Comparison of ENCODE assay signal across 7 mouse cellular contexts in genomic region chr13:58126126-58126525, GRCm38 (mm10). TPM values are rescaled to one million over a fixed set of nuclear protein-coding genes. Genes with fewer than 3 reads are reported as not detected.
DNase-seq lines count a peak whose midpoint lies in the region; ATAC-seq and TF ChIP-seq lines count a peak whose summit lies in the region.

No protein-coding gene starts in this region.

- H3K27ac ChIP-seq in CH12.LX (ENCODE audit: insufficient read depth, low read depth), result no peak overlapping the region
- H3K27ac ChIP-seq in forebrain, embryonic 12.5 days, result no peak overlapping the region
- no peak overlapping the region for H3K27ac ChIP-seq in intestine, embryonic 16.5 days (ENCODE audit: low read length)
- no peak overlapping the region for H3K27ac ChIP-seq in neural tube, embryonic 14.5 days (ENCODE audit: low read depth, low read length)

- dilution Hi-C loops in CH12.LX (cut with MboI; ENCODE audit: extremely low pct_ligation_motif_present, extremely low pct_unique_long_range_greater_than_20kb, low sequenced_read_pairs), result no loop called here

- no peaks in the 10 kb centered on the region for H3K27me3 ChIP-seq in CH12.LX (replicated peaks)
- no peaks in the 10 kb centered on the region for H3K27me3 ChIP-seq in forebrain, embryonic 12.5 days
- H3K27me3 ChIP-seq in intestine, embryonic 16.5 days (replicated peaks; ENCODE audit: control insufficient read depth, insufficient read depth, low read length), result no peaks in the 10 kb centered on the region
- no peaks in the 10 kb centered on the region for H3K27me3 ChIP-seq in neural tube, embryonic 14.5 days (ENCODE audit: control insufficient read depth, insufficient read depth, low read length)

- in situ Hi-C loops in CH12.LX (cut with MboI; ENCODE audit: low pct_ligation_motif_present, low pct_unique_long_range_greater_than_20kb, low sequenced_read_pairs), result no loop called here

- ATAC-seq in forebrain, embryonic 12.5 days (ENCODE audit: low FRiP score), result no peak
- ATAC-seq in intestine, embryonic 16.5 days, result no peak
- no peak for ATAC-seq in neural tube, embryonic 14.5 days (ENCODE audit: low read depth)

- H3K4me2 ChIP-seq in CH12.LX (ENCODE audit: insufficient read depth, low read depth, poor library complexity, severe bottlenecking), result peak overlapping the region; percentile 64; the same call in 1 of the 2 replicates
- H3K4me2 ChIP-seq in forebrain, embryonic 12.5 days, result peak overlapping the region; percentile 75
- H3K4me2 ChIP-seq in intestine, embryonic 16.5 days (ENCODE audit: low read depth, low read length), result peak overlapping the region; percentile 59
- peak overlapping the region; percentile 71 for H3K4me2 ChIP-seq in neural tube, embryonic 14.5 days (ENCODE audit: low read depth, low read length)

- peak overlapping the region; percentile 37 to 91 (median 51) for H3K4me3 ChIP-seq in CH12.LX (replicated peaks in 1 of 3; ENCODE audit: low read depth in 2 of 3, low read length in 2 of 3, poor library complexity in 1 of 3)
- peak overlapping the region; percentile 99 for H3K4me3 ChIP-seq in forebrain, embryonic 12.5 days (replicated peaks)
- H3K4me3 ChIP-seq in intestine, embryonic 16.5 days (ENCODE audit: low read length), result peak overlapping the region; percentile 44
- peak overlapping the region; percentile 96 for H3K4me3 ChIP-seq in neural tube, embryonic 14.5 days (ENCODE audit: low read depth, low read length)

- H3K9ac ChIP-seq in CH12.LX (ENCODE audit: insufficient read depth, low read depth), result peak overlapping the region; percentile 92; the same call in 1 of the 2 replicates
- peak overlapping the region; percentile 33; the same call in 1 of the 2 replicates for H3K9ac ChIP-seq in forebrain, embryonic 12.5 days
- H3K9ac ChIP-seq in intestine, embryonic 16.5 days (ENCODE audit: low read depth, low read length), result peak overlapping the region; percentile 50
- H3K9ac ChIP-seq in neural tube, embryonic 14.5 days (replicated peaks; ENCODE audit: low read depth, low read length), result no peak overlapping the region; the same call in 1 of the 2 replicates

- TF ChIP-seq RAD21 in CH12.LX (IDR thresholded peaks at IDR 0.05; ENCODE audit: low read depth, low read length), result peak; percentile 31

- H3K4me1 ChIP-seq in CH12.LX (ENCODE audit: control insufficient read depth in 1 of 2, insufficient read depth in 2 of 2), result peaks cover 0 to 18% of the 10 kb centered on the region in 2 experiments; a peak in 3 of 4 replicates
- peaks cover 35% of the 10 kb centered on the region for H3K4me1 ChIP-seq in forebrain, embryonic 12.5 days
- peaks cover 18% of the 10 kb centered on the region for H3K4me1 ChIP-seq in intestine, embryonic 16.5 days (ENCODE audit: control insufficient read depth, insufficient read depth, low read length)
- peaks cover 20% of the 10 kb centered on the region for H3K4me1 ChIP-seq in neural tube, embryonic 14.5 days (ENCODE audit: control insufficient read depth, insufficient read depth, low read length)

- H3K79me2 ChIP-seq in CH12.LX (replicated peaks; ENCODE audit: control insufficient read depth, extremely low read depth, insufficient read depth, poor library complexity, severe bottlenecking), result peaks cover 22% of the 10 kb centered on the region

- TF ChIP-seq CTCF in CH12.LX (conservative IDR thresholded peaks at IDR 0.05 in 1 of 2, IDR thresholded peaks at IDR 0.05 in 1 of 2; ENCODE audit: low read depth in 2 of 2, low read length in 2 of 2), result peak; percentile 79 to 87

- no peak; the same call in 1 of the 2 replicates for TF ChIP-seq POLR2A in CH12.LX (IDR thresholded peaks at IDR 0.05; ENCODE audit: low read depth, low read length)

- peaks cover 0 to 9% of the 10 kb centered on the region in 2 experiments for H3K36me3 ChIP-seq in CH12.LX (replicated peaks in 1 of 2; ENCODE audit: control insufficient read depth in 1 of 2, insufficient read depth in 1 of 2, low read length in 1 of 2)
- peaks cover 8% of the 10 kb centered on the region for H3K36me3 ChIP-seq in forebrain, embryonic 12.5 days (replicated peaks)
- H3K36me3 ChIP-seq in intestine, embryonic 16.5 days (ENCODE audit: control insufficient read depth, insufficient read depth, low read length), result no peaks in the 10 kb centered on the region
- H3K36me3 ChIP-seq in neural tube, embryonic 14.5 days (ENCODE audit: control insufficient read depth, insufficient read depth, low read length), result 0 out of 2 replicates have a peak, but pooled peaks cover 3% of the 10 kb centered on the region

- peak; percentile 73 for DNase-seq in CH12.LX (ENCODE audit: extremely low read depth)
- peak; percentile 69 for DNase-seq in T-cell, adult 2 months (ENCODE audit: low spot score)
- peak; percentile 43 to 69 for DNase-seq in lung, adult 18-20 months
- no peak for DNase-seq in frontal cortex, postnatal 36 days (ENCODE audit: low spot score in 2 of 2)

- 35% methylated on average over 7 of the region's 7 CpGs for WGBS in forebrain, embryonic 12.5 days
- 21% methylated on average over 7 of the region's 7 CpGs for WGBS in intestine, embryonic 16.5 days
- WGBS in neural tube, embryonic 14.5 days, result 36% methylated on average over 7 of the region's 7 CpGs

- no peaks in the 10 kb centered on the region for H3K9me3 ChIP-seq in CH12.LX (replicated peaks; ENCODE audit: low read length)
- no peaks in the 10 kb centered on the region for H3K9me3 ChIP-seq in forebrain, embryonic 12.5 days
- no peaks in the 10 kb centered on the region for H3K9me3 ChIP-seq in intestine, embryonic 16.5 days (ENCODE audit: control insufficient read depth, low read length)
- H3K9me3 ChIP-seq in neural tube, embryonic 14.5 days (ENCODE audit: control insufficient read depth, low read length), result no peaks in the 10 kb centered on the region

- TF ChIP-seq EP300 in CH12.LX (IDR thresholded peaks at IDR 0.05; ENCODE audit: low read length), result no peak

TF ChIP-seq in CH12.LX, 34 proteins besides CTCF, POLR2A, EP300 and RAD21:
- TF ChIP-seq GABPA (IDR thresholded peaks at IDR 0.05; ENCODE audit: insufficient replicate concordance, low read depth, low read length), result no peak
- 0 out of 2 replicates have a peak, but pooled peaks have one; percentile 31 for TF ChIP-seq E2F4 (IDR thresholded peaks at IDR 0.05; ENCODE audit: insufficient replicate concordance, low read depth, low read length)
- TF ChIP-seq ZNF384 (IDR thresholded peaks at IDR 0.05; ENCODE audit: low read depth, low read length), result peak; percentile 78; the same call in 1 of the 2 replicates
- no peak for TF ChIP-seq JUND (conservative IDR thresholded peaks at IDR 0.05; ENCODE audit: low read depth, low read length)
- peak; percentile 10; the same call in 1 of the 2 replicates for TF ChIP-seq SMC3 (IDR thresholded peaks at IDR 0.05; ENCODE audit: low read depth, low read length)
- TF ChIP-seq TBP (conservative IDR thresholded peaks at IDR 0.05; ENCODE audit: low read depth, low read length), result 0 out of 2 replicates have a peak, but pooled peaks have one; percentile 19
- TF ChIP-seq ELF1 (IDR thresholded peaks at IDR 0.05; ENCODE audit: low read depth, low read length), result no peak

RNA-seq across cellular contexts. Expression of gene Hnrnpa0, which starts 2.2 kb away (rescaled TPM):
- 104 and 121 TPM in 2 replicates for total RNA-seq in CH12.LX (2012; rRNA removed)
- total RNA-seq in CH12.LX (2014; rRNA removed), result 124 and 126 TPM in 2 replicates
- 125 and 139 TPM in 2 replicates for polyA plus RNA-seq in CH12.LX (2012; ENCODE audit: insufficient read length, low read depth)
- 69.5 and 75.3 TPM in 2 replicates for polyA plus RNA-seq in forebrain, embryonic 12.5 days (2016; fragmentation: Nextera tagmentation; extraction: Ambion mirVana)
- polyA plus RNA-seq in intestine, embryonic 16.5 days (2015; fragmentation: Nextera tagmentation; extraction: Ambion mirVana), result 20.0 and 20.9 TPM in 2 replicates
- polyA plus RNA-seq in neural tube, embryonic 14.5 days (2014; fragmentation: Nextera tagmentation; extraction: Ambion mirVana), result 52.4 and 55.9 TPM in 2 replicates

RNA-seq across cellular contexts. Expression of gene Klhl3, which starts 12.7 kb away (rescaled TPM):
- not detected in 2 replicates for total RNA-seq in CH12.LX (2012; rRNA removed)
- not detected in 2 replicates for total RNA-seq in CH12.LX (2014; rRNA removed)
- polyA plus RNA-seq in CH12.LX (2012; ENCODE audit: insufficient read length, low read depth), result not detected in 2 replicates
- 3.9 and 4.3 TPM in 2 replicates for polyA plus RNA-seq in forebrain, embryonic 12.5 days (2016; fragmentation: Nextera tagmentation; extraction: Ambion mirVana)
- polyA plus RNA-seq in intestine, embryonic 16.5 days (2015; fragmentation: Nextera tagmentation; extraction: Ambion mirVana), result 1.9 and 2.4 TPM in 2 replicates
- polyA plus RNA-seq in neural tube, embryonic 14.5 days (2014; fragmentation: Nextera tagmentation; extraction: Ambion mirVana), result 15.2 and 17.6 TPM in 2 replicates

RNA-seq across cellular contexts. Expression of gene Idnk, which starts 31.3 kb away (rescaled TPM):
- total RNA-seq in CH12.LX (2012; rRNA removed) (31.7 and 32.0 TPM in 2 replicates), CH12.LX (2014; rRNA removed) (24.2 and 25.5 TPM in 2 replicates)
- 45.0 and 47.1 TPM in 2 replicates for polyA plus RNA-seq in CH12.LX (2012; ENCODE audit: insufficient read length, low read depth)
- 54.7 and 59.5 TPM in 2 replicates for polyA plus RNA-seq in forebrain, embryonic 12.5 days (2016; fragmentation: Nextera tagmentation; extraction: Ambion mirVana)
- 53.8 and 54.1 TPM in 2 replicates for polyA plus RNA-seq in intestine, embryonic 16.5 days (2015; fragmentation: Nextera tagmentation; extraction: Ambion mirVana)
- polyA plus RNA-seq in neural tube, embryonic 14.5 days (2014; fragmentation: Nextera tagmentation; extraction: Ambion mirVana), result 62.6 and 69.7 TPM in 2 replicates

Comparison
In these comparisons a context has a peak if more than half of its experiments do, and no peak if none do; other contexts are left out.
1. DNase-seq: peak in CH12.LX (single experiment), T-cell, adult 2 months (single experiment) and lung, adult 18-20 months (2 of 2); none in frontal cortex, postnatal 36 days (0 of 2).
2. H3K4me3 ChIP-seq: peak in every context shown above with its lines; median percentile 99 in forebrain, embryonic 12.5 days; 96 in neural tube, embryonic 14.5 days; 51 in CH12.LX; 44 in intestine, embryonic 16.5 days.
3. Peak in every context shown above with its lines, with median percentiles within 50 percentile points of each other: H3K4me2 ChIP-seq.